Mouse (Mus musculus): ENCODE measurements around the gene Pabpn1.

DNA sequence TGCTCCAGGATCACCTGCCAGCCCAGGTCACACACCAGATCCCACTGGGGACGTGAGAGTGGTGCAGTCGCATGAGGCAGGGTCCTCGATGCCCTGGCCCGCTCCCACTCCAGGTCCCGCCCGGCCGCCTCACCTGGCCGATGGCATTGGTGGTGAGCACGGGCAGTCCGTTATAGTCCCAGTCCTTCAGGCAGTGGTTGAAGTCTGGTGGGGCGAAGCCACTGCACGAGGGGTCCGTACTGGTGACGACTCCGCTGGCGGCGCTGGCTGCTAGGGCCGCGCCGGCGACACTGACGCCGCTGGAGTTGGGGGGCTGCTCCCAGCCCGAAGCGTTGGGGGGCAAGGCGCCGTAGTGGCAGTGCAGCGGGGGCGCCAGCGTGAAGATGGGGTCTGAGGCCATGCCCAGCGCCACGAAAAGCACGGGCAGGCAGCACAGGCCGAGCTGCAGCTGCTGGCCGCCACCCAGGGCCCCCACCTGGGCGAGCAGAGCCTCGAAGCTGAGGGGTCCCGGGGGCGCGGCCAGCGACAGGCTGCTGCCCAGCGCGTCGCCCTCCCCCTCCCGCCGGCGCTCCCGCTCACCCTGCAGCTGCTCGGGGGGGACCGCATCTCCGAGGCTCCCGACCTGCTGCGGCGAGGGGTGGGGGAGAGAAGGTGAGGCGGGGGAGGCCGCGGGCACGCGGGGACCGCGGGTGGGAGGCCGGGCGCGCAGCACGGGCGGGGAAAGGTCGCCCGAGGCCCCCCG, 20.0 kb downstream of the Pabpn1 start:
- no peak for TF ChIP-seq CTCF (IDR thresholded peaks at IDR 0.05; ENCODE audit: extremely low read depth, insufficient read length, insufficient replicate concordance, low read depth, low read length)
- TF ChIP-seq POLR2A (IDR thresholded peaks at IDR 0.05; ENCODE audit: low read depth, low read length) = no peak

Measured in small intestine, adult 2 months (tissue).